In the genomic region with DNA sequence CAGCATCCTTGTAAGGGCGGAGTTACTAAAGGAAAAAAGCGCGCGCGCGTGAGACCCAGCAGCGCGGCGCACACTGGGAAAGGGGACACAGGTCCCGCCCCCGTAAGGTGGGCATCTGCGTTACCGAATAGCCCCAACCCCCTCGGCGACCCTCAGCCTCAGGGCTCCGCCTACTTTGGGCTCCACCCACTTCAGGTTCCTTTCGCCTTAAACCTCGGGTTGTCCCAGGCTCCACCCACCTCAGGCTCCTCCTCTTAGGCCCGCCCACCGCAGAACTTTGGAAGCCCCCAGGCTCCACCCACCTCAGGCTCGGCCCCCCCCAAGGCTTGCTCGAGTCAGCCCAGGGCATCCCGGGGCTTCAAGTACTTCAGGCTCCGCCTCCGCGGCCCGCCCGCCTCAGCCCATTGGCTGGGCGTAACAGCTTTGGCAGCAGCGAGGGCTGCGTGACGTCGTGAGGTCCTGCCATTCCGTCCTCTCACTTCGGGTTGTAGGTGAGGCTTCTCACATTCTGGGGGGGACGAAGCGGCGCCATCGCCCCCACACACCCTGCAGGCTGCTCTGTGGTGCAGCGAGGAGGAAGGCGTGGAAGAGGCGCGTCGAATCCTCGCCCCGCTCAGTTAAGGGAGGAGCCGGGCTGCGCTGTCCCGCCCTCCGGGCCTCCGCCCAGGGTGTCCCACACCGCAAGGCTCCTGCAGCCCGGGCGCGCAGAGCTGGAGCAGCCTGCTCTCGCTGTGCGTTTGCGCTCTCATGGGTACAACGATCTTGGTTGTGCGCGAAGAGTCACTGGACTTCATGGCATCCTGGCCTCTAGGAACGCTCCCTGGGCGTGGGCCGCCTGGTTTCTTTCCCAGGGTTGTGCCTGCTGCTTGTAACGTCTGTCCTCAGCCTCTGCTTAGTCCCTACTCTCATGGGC, we compare ENCODE assay signal across 8 mouse cellular contexts. TPM values are rescaled to one million over a fixed set of nuclear protein-coding genes. Genes with fewer than 3 reads are reported as not detected.
DNase-seq lines count a peak whose midpoint lies in the region; ATAC-seq and TF ChIP-seq lines count a peak whose summit lies in the region.

No protein-coding gene starts in this region.

- no peaks in the 10 kb centered on the region for H3K36me3 ChIP-seq in embryonic facial prominence, embryonic 13.5 days
- no peaks in the 10 kb centered on the region for H3K36me3 ChIP-seq in kidney, adult 2 months (ENCODE audit: control insufficient read depth, insufficient read depth, low read length)
- no peaks in the 10 kb centered on the region for H3K36me3 ChIP-seq in limb, embryonic 12.5 days
- H3K36me3 ChIP-seq in midbrain, embryonic 15.5 days (replicated peaks) = no peaks in the 10 kb centered on the region
- H3K36me3 ChIP-seq in spleen, adult 2 months (ENCODE audit: control insufficient read depth, insufficient read depth, low read length) = no peaks in the 10 kb centered on the region

- TF ChIP-seq POLR2A in kidney, adult 2 months (IDR thresholded peaks at IDR 0.05; ENCODE audit: low read depth, low read length) = no peak
- no peak for TF ChIP-seq POLR2A in spleen, adult 2 months (IDR thresholded peaks at IDR 0.05; ENCODE audit: low read depth, low read length)

- H3K27me3 ChIP-seq in embryonic facial prominence, embryonic 13.5 days = no peaks in the 10 kb centered on the region
- H3K27me3 ChIP-seq in kidney, adult 2 months (replicated peaks; ENCODE audit: control insufficient read depth, insufficient read depth, low read length) = no peaks in the 10 kb centered on the region
- no peaks in the 10 kb centered on the region for H3K27me3 ChIP-seq in limb, embryonic 12.5 days
- H3K27me3 ChIP-seq in midbrain, embryonic 15.5 days (replicated peaks) = no peaks in the 10 kb centered on the region; the same call in 1 of the 2 replicates
- no peaks in the 10 kb centered on the region for H3K27me3 ChIP-seq in spleen, adult 2 months (ENCODE audit: control insufficient read depth, insufficient read depth, low read length)

- H3K27ac ChIP-seq in embryonic facial prominence, embryonic 13.5 days = peak overlapping the region; percentile 90
- H3K27ac ChIP-seq in kidney, adult 2 months (ENCODE audit: insufficient read depth, low read depth, low read length) = peak overlapping the region; percentile 55; the same call in 1 of the 2 replicates
- H3K27ac ChIP-seq in limb, embryonic 12.5 days = peak overlapping the region; percentile 89
- peak overlapping the region; percentile 62 for H3K27ac ChIP-seq in midbrain, embryonic 15.5 days
- H3K27ac ChIP-seq in spleen, adult 2 months (ENCODE audit: insufficient read depth, low read length) = peak overlapping the region; percentile 42; the same call in 1 of the 2 replicates

- 0 out of 2 replicates have a peak, but pooled peaks cover 8% of the 10 kb centered on the region for H3K4me1 ChIP-seq in embryonic facial prominence, embryonic 13.5 days
- H3K4me1 ChIP-seq in kidney, adult 2 months (ENCODE audit: control insufficient read depth, insufficient read depth, low read length) = peaks cover 4% of the 10 kb centered on the region; the same call in 1 of the 2 replicates
- H3K4me1 ChIP-seq in limb, embryonic 12.5 days (replicated peaks) = no peaks in the 10 kb centered on the region
- H3K4me1 ChIP-seq in midbrain, embryonic 15.5 days = peaks cover 8% of the 10 kb centered on the region
- H3K4me1 ChIP-seq in spleen, adult 2 months (ENCODE audit: control insufficient read depth, insufficient read depth, insufficient read length) = peaks cover 5% of the 10 kb centered on the region

- peaks cover 9% of the 10 kb centered on the region for H3K9me3 ChIP-seq in embryonic facial prominence, embryonic 13.5 days
- H3K9me3 ChIP-seq in limb, embryonic 12.5 days = peaks cover 11% of the 10 kb centered on the region
- H3K9me3 ChIP-seq in midbrain, embryonic 15.5 days = peaks cover 4% of the 10 kb centered on the region; the same call in 1 of the 2 replicates

- peak overlapping the region; percentile 82 for H3K4me2 ChIP-seq in embryonic facial prominence, embryonic 13.5 days
- H3K4me2 ChIP-seq in limb, embryonic 12.5 days = peak overlapping the region; percentile 73
- peak overlapping the region; percentile 64 for H3K4me2 ChIP-seq in midbrain, embryonic 15.5 days

- peak overlapping the region; percentile 61 for H3K4me3 ChIP-seq in embryonic facial prominence, embryonic 13.5 days
- H3K4me3 ChIP-seq in kidney, adult 2 months (ENCODE audit: insufficient read depth, low read depth, low read length) = peak overlapping the region; percentile 72
- peak overlapping the region; percentile 60 for H3K4me3 ChIP-seq in limb, embryonic 12.5 days (replicated peaks)
- H3K4me3 ChIP-seq in midbrain, embryonic 15.5 days = peak overlapping the region; percentile 60
- H3K4me3 ChIP-seq in spleen, adult 2 months (ENCODE audit: extremely low read depth, insufficient read depth, insufficient read length) = peak overlapping the region; percentile 72

- ATAC-seq in embryonic facial prominence, embryonic 13.5 days (ENCODE audit: insufficient number of reproducible peaks, insufficient read depth, low FRiP score, low TSS enrichment, low read depth) = peak; percentile 99
- peak; percentile 99 for ATAC-seq in limb, embryonic 12.5 days (ENCODE audit: insufficient number of reproducible peaks, insufficient read depth, low FRiP score, low TSS enrichment, low read depth)
- ATAC-seq in midbrain, embryonic 15.5 days (replicated peaks) = peak; percentile 100

- H3K9ac ChIP-seq in embryonic facial prominence, embryonic 13.5 days = peak overlapping the region; percentile 79
- peak overlapping the region; percentile 63 for H3K9ac ChIP-seq in limb, embryonic 12.5 days (replicated peaks)
- peak overlapping the region; percentile 46 for H3K9ac ChIP-seq in midbrain, embryonic 15.5 days

- no peak for TF ChIP-seq CTCF in kidney, adult 2 months (conservative IDR thresholded peaks at IDR 0.05; ENCODE audit: insufficient read depth, insufficient read length, low read depth, low read length)
- TF ChIP-seq CTCF in spleen, adult 2 months (IDR thresholded peaks at IDR 0.05; ENCODE audit: extremely low read depth, insufficient read depth, insufficient read length, insufficient replicate concordance) = no peak

- under 1% methylated on average over 63 of the region's 65 CpGs for WGBS in embryonic facial prominence, embryonic 13.5 days
- WGBS in kidney, adult 2 months = under 1% methylated on average over 64 of the region's 65 CpGs
- under 1% methylated on average over 65 of the region's 65 CpGs for WGBS in limb, embryonic 12.5 days
- WGBS in midbrain, embryonic 15.5 days = under 1% methylated on average over 65 of the region's 65 CpGs
- 0% methylated on average over 65 of the region's 65 CpGs for WGBS in spleen, adult 2 months

- peak; percentile 99 for DNase-seq in 3134 (ENCODE audit: extremely low read depth, insufficient read length, low spot score)
- peak; percentile 98 to 99 for DNase-seq in adrenal gland, postnatal 36 days
- peak; percentile 99 for DNase-seq in heart, adult 18-20 months
- peak; percentile 98 for DNase-seq in kidney, adult 2 months
- DNase-seq in spleen, adult 2 months (ENCODE audit: low read depth in 1 of 2, low spot score in 2 of 2) = peak; percentile 92 to 97

RNA-seq across cellular contexts. Expression of gene Mier3, which starts 44.6 kb away (rescaled TPM):
- 10 to 100 TPM; 39.9 to 44.4 TPM for total RNA-seq in adrenal gland, postnatal 36 days (2021)
- 22.9 and 29.7 TPM in 2 replicates for polyA plus RNA-seq in embryonic facial prominence, embryonic 13.5 days (2015; fragmentation: Nextera tagmentation; extraction: Ambion mirVana)
- total RNA-seq in heart, adult 18-20 months (2021) = 10 to 100 TPM; 13.8 to 15.1 TPM
- polyA plus RNA-seq in kidney, adult 2 months (2012; rRNA removed) = 3.9 and 4.7 TPM in 2 replicates
- polyA plus RNA-seq in limb, embryonic 12.5 days (2016; fragmentation: Nextera tagmentation; extraction: Ambion mirVana) = 27.1 and 30.0 TPM in 2 replicates
- 16.3 and 18.3 TPM in 2 replicates for polyA plus RNA-seq in midbrain, embryonic 15.5 days (2015; fragmentation: Nextera tagmentation; extraction: Ambion mirVana)
- polyA plus RNA-seq in spleen, adult 2 months (2012; rRNA removed) = 3.0 and 3.5 TPM in 2 replicates

Comparison
In these comparisons a context has a peak if more than half of its experiments do, and no peak if none do; other contexts are left out.
1. Peak in every context shown above with its lines: DNase-seq, ATAC-seq, H3K4me3 ChIP-seq and H3K27ac ChIP-seq.